Mouse (Mus musculus) spleen, postnatal 10 days (tissue): ENCODE measurements around the gene Atp13a2.

Experiments used
- DNase-seq, 2 experiments: peaks; one replicate each; pipeline ENCODE4 v3.0.0; 2021 to 2022; ENCODE audit warnings: low spot score in 2 of 2

Gene Atp13a2

DNA sequence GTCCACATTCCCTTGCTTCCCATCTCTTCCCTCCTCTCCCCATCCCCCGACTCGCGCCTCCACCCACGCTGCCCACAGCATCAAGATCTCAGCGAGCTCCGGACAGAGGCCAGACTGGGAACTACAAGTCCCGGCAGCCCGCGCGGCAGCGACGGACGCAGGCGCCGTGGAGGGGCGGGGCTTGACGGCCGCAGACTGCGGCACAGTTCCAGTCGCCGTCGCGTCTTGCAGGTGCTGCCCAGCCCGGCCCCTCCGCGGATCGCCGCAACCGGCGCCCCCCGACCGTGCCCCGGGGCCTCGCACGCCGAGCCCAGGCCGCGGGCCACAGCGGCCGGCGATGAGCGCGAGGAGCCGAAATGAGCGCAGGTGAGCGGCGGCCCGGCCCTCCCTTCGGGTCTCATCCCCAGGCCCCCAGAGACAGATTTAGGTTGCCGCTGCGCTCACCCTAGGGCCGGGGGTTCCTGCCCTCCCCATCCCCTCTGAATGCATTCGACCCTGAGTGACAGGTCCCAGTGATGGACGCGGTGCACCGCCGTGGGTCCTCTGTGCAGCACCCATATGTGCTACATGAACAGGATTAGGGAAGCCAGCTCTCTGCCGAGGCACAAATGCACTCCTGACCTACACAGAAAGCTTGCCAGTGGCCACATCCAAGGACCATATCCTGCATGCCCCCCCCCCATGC lies at the start of gene Atp13a2:
Gene Atp13a2 (plus strand): TSS at position 163 of the 685 bp plus-strand sequence.
- DNase-seq: peak; percentile 86 to 94

DNA sequence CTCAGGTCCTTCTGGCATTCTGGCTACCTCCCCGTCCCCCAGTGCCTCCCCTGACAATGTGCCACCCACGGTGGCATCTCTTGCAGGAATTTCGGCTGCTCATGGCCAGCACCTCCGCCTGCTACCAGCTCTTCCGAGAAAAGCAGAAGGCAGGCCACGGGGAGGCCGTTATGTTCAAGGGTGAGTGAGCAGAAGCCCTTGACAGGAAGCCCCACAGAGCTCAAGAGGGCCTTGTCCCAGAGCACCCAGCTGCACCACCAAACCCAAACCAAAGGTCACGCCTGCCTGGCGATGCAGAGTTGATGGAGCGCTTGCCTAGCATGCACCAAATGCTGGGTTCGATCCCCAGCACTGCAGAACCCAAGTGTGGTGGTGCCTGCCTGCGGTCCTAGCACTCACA lies 42.3 kb upstream of the Atp13a2 start:
- DNase-seq: peak in 1 of 2 experiments; percentile 65

DNA sequence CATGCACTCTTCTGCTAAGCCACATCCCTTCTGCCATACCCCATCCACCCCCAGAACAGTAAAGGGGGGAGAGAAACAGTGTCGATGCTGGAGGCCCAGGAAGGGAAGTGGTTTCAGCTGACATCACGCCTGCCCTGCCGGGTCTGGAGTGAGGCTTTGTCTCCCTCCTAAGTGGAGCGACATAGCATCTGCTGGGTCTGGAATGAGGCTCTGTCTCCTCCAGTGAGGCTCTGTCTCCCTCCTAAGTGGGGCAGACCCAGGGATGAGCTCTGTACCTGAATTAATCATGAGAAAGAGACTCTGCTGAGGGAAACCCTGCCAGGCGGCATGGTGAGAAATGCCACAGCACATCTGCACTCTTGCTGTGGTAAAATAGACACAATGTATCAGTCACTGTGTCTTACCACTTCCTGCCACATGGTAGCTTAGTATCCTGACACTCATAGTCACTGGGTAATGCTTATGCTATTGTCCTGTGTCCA lies 41.7 kb upstream of the Atp13a2 start:
- peak; percentile 44 to 57 for DNase-seq

DNA sequence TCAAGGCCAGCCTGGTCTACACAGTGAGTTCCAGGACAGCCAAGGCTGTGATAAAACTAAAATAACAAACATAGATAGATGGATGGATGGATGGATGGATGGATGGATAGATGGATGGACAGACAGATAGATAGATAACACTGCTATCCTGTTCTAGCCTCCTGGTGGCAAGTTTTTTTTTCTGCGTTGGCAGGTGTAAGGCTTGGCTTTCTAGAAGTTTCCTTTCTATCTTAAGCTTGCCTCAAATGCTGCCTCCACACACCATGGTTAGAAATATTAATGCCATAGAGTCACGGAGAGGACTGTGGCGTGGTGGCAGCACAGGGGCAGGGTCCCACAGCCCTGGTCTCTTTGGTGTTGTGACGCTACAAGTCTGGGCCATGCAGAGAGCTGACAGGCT lies 41.1 kb upstream of the Atp13a2 start:
- no peak for DNase-seq

DNA sequence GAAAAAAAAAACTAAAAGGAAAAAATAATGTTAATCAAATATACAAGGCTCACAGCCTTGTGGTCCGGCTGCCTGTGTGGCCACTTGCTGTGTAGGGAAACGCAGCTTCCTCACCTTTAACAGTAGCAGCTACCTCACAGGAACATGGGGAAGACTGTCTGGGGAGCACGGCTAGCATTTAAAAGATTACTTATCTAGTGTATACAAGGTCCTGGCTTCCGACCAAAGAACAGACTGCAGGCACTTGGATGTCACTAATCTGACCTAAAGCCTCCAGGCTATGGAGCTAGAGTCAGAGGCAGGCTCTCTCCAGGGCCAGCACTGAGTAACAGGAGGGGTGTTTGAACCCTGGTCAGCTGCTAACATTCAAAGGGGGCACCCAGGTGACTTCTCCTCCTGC lies 40.6 kb upstream of the Atp13a2 start:
- DNase-seq: no peak

DNA sequence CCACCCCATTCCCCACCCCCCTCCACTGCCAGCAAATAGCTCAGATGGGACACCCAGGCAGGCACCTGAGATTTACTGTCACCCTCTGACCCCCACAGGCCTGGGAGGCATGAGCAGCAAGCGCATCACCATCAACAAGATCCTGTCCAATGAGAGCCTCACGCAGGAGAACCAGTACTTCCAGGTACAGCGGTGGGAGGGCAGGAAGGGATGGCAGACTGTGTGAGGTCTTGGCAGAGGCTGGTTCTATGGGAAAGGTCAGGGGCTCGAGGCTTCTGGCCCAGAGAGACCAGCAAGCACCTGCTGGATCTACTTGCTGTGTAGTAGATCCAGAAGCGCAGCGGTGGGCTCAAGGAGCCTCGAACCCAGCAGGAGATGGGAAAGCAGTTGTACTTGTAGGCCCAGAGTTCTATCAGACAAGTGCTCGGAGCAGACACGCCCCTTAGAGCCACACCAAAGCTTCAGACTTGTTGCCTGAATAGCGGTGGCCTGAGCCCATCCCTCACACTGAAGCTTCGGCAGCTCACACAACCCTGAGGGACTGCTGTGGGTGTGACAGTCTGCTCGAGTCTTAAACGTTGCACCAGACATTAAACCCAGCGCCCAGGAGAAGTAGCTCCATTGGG lies 40.0 kb upstream of the Atp13a2 start:
- DNase-seq: no peak

DNA sequence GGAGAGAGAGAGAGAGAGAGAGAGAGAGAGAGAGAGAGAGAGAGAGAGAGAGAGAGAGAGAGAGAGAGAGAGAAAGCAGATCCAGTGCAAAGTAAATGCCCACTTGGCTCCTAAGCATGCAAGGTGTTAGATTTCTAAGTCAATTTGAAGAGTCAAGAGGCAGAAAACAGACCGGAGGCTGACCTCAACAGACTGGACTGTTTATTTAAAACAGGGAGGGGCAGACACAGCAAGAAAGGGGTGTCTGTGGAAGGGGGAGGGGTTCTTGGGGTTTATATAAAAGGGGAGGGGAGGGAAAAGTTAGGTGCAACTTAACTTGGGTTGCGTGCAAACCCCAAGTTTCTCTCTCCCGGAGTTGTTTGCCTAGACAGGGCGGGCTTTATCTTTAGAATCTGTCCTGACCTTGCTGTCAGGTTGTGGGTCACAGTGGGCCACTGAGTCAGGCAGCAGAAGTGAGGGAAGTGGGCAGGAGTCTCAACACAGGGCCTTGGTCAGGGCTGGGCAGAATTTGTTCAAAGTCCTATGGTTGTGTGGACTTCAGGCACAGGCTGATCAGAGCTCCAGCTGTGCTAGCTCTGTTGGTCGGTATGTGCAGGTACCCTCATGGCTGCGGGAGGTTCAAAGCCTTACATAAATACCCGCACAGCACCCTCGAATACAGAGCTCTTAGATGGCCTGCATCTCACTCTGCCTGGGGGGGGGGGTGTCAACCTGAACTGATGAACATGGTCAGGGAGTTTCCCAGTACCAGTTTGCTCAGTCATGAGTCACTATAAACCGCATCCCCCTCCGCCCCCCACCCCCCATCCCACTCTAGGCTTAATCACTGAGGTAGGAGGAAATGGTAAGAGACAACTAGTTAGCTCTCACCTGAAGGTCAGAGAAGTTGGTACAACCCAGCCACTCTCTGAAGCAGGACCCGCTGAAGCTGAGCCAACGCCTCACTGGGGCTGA lies 38.9 kb upstream of the Atp13a2 start:
- DNase-seq: no peak

DNA sequence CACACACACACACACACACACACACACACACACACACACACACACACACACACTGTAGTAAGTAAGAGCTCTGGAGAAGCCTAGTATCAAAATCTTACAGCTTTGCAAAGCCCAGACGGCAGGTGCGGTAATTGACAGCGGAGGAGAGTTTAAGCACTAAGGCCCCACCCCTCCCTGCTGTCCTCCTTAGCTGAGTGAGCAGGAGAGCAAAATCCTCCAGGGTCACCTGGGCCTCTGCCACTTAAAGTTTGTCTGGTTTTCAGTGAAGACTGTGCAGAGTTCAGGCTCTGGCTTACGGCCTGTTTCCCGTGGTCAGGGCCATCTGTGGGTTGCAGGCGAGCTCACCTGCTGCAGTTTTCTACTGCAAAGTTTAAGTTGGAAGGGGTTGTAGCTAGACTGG lies 38.2 kb upstream of the Atp13a2 start:
- DNase-seq: peak in 1 of 2 experiments; percentile 46

DNA sequence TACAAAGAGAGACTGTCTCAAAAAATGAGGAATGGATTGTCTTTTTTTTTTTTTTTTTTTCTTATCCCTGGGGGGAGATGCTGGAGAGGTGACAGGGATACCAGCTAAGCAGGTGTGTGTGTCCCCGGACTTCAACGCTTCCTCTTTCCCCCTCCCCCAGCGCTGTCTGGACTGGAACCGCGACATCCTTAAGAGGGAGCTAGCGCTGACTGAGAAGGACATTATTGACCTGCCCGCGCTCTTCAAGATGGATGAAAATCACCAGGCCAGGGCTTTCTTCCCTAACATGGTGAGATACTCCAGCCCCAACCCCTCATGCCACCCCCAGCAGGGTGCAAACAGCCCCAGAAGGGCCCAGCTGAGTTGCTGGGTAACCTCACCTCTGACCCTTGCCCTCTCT lies 37.6 kb upstream of the Atp13a2 start:
- no peak for DNase-seq

DNA sequence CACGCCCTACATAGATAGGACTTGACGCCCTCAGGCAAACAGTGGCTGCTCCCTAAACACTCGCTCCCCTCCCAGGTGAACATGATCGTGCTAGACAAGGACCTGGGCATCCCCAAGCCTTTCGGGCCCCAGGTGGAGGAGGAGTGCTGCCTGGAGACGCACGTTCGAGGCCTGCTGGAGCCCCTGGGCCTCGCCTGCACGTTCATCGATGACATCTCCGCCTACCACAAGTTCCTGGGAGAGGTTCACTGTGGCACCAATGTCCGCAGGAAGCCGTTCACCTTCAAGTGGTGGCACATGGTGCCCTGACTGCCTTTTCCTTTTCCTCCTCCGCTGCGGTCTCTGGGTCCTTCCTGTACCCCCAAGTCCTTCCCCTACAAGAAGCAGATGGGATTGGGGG lies 37.1 kb upstream of the Atp13a2 start:
- DNase-seq: no peak

DNA sequence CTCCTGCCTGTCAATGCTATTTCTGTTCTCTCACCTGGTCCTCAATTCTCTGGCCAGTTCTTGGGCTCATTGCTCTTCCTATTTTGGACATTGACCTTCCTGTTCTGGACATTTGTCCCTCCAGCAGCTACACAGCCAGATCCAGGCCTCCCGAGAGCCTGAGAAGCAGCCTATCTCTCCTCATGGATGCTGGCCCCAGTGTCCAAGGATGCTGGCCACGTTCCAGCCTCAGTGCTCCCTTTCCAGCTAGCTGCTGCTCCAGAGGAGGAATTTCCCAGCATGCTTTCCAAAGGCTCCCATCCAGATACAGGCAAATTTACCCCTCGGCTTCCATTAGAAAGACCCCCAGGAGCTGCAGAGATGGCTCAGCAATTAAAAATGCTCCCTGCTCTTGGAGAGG lies 36.1 kb upstream of the Atp13a2 start:
- DNase-seq: no peak

DNA sequence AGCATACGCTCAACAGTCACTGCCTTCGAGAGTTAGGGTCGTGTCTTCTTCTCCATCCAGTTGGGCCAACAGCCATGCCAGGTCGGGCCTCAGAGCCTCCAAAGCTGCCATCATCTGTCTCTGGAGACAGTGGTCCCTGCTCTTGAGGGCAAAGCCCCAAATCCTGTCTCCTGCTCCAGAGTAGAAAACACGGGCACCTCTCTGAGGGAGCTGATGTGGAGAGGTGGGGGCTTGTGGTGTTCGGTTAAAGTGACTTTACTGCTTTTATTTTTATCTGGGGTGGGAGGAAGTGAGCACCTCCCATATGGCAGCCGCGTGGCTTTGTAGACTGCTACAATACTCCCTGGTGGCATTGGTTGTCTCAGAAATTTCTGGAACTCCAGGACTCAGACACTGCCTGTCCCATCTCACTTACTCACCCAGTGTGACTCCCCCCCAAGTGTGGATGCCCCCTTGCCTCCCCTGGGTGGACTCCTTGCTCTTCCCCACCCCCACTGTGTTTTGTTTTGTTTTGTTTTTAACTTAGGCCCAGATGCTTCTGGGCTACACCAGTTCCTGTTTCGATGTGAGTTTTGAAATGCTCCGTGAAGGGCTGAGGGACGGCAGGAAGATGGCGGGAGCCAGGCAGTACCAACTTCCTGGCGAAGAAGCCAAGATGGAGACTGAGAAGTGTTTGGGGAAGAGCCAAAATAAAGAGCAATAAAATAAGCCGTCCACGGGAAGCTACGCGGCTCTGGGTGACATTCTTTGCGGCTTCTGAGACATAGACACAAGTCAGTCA lies 34.6 kb upstream of the Atp13a2 start:
- DNase-seq: peak in 1 of 2 experiments; percentile 47

DNA sequence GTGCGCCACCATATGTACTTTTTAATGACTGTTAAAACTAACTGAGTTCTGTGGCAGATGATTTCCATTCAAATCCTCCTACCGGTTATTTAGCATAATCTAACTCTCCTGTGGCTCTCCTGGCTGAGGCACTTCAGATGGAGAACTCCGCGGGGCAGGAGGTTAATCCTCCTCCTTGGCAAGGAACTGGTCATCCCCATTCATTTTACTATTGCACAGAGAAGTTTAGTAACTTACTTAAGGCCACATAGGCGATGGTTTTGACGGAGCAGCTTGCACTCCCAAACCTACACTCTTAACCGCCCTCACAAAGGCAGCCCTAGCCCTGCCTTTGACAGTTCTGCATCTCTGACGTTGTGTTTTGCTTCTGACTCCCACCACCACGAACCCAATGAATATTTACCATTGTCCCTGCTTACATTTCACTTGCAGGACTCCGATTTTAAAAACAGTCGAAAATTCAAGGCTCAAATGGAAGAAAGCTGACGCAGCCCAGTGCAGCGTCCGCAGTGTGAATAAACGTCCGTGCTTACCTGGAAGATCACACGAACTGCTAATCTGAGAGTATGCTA lies 29.5 kb upstream of the Atp13a2 start:
- no peak for DNase-seq

DNA sequence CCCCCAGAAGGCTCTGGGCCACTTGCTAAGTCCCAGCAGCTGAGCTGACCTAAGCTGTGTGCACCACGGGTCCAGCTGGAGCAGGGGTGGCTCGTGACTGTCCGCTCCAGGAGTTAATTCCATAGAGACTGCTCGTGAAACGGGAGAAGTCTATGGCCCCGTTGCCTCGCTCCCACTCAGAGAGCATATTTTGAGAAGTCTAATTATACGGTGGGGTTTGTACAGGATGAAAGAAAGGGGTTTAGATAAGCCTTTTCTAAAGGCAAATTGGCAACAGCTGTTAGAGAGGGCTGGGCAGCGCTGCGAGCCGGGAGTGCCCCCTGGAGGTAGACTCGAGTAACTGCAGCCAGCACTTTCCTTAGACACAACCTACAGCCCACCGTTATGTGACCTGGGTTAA lies 28.9 kb upstream of the Atp13a2 start:
- peak; percentile 78 to 85 for DNase-seq

DNA sequence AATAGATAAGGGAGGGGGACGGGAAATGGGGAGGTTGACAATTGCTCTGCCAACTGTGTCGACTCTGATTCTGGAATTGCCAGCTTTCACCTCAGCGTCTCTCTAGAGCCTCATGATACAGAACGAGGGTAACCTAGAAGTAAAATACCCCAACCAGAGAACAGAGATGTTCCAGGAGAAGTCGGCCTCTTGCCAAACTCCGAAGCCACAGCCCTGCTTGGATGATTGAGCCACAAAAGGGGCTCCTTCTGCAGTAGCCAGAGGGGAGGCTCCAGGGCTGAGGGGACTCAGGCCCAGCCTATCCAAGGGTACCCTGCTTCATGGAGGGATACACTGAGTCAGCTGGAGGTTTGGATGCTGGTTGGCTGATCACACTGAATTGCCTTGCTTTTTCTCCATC lies 28.4 kb upstream of the Atp13a2 start:
- DNase-seq: no peak

DNA sequence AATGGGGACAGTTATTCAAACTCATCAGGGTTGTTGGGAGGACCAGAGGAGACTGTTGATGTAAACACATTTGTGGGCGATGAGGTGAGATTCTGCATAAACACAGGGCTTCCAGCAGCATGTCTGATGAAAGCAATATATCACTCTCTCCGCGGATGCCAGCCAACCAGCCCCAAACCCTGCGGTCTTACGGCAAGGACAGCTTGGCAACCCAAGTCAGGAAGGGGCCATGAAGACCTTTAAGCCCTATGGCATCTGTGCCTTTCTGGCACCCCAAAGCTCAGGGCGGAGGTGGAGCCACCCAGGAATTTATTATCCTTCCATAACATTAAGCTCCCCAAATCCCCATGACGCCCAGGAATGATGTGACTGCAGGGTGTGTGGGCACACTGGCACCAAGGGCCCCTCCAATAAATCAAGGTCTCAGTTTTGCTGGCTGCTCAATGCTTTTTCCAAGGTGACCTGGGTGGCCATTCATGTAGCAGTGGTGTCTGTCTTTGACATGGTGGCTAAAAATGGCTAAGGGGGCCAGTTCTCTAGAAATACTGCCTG lies 27.5 kb upstream of the Atp13a2 start:
- DNase-seq: no peak

DNA sequence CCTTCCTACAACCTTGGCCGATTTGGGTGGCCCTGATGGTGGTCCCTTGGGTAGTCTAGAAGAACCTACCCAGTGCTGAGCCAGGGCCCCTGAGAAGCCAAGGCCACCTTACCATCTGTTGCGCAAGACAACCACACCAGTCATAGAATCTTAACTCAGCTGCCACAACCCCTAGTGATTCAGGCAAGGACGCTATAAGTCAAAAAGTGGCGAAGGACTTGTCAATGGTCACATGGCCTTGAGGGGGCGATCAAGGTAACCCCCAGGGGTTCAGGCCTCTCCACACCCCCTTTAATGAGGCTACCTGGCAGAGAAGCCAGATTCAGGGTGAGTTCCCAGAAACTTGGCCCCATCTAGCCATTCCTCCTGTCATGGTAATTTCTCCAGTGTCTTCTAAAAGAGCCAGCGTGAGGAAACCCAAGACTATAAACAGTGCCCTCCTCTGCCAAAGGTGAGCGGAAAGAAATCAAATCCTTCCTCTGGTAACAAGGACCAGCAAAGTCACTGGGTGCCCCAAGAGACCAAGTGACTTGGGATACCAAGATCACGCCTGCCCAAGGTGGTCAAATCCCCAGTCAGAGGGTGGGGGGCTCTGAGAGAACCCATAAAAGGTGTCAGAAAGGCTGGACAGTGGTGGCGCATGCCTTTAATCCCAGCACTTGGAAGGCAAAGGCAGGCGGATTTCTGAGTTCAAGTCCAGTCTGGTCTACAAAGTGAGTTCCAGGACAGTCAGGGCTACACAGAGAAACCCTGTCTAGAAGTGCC lies 26.8 kb upstream of the Atp13a2 start:
- DNase-seq: no peak

DNA sequence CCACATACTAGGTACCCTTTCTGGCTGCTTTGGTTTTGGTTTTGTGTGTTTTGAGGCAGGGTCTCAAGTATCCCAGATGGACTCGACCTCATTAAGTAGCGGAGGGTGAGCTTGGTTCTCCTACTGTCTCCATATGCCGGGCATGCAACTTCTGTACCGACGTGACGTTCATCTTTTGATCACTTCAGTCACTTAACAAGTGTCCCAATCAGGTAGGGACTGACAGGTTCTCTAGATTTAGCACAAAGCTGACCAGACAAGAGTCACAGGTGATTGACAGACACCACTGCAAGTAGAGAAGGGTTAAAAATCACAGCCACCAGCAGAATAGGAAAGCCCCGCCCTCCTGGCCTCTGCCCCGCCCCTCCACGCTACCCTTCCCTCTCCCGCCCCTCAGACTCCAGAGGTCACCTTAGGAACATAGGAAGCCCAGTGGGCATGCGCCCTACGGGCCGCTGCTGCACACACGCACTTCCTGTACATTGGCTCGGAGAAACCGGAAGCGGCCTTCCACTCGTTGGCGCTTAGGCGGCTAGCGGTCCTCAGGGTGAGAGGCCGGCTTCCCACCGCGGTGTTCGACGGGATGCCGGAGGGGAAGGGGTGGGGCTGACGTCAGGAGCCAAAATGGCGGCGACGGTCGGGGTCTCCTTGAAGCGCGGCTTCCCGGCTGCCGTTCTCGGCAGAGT lies 25.7 kb upstream of the Atp13a2 start, which contains the start of gene Sdhb:
Gene Sdhb (plus strand): TSS at position 423 of the 686 bp plus-strand sequence.
- peak; percentile 80 to 93 for DNase-seq

DNA sequence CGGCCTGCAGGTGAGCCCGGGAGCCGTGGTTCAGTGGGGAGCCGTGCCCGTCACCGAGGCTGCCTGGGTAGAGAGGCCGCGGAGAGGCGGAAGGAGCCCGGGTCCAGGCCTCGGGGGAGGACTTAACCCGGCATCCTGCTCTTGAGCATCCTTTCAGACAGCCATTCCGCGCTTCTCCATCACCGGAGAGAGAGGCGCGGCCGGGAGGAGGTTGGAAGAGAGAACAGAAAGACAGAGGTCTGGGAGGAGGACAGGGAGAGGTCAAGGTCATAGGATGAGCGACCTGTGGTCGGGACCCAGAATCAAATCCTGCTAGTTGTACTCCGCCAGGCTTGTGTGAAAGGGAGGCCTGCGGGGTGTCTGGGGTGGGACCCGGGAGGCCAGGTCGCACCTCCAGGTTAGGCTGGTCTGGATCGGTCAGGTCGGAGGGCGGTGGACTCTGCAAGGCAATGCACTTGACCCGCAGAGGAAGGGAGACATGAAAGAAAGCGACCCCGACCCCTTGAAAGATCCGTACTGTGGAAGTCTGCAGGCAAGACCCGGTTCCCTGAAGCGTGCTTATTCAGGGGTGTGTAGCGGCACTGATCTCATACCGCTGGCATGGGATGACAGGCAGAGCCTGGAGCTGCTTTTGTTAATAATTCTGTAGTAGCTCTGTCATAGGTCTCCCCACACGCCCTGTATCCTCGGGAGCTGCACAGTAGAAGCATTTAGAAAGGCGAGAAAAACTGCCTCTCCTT lies 25.0 kb upstream of the Atp13a2 start:
- DNase-seq: no peak
